Mouse (Mus musculus): ENCODE data around the gene Tnn.

DNA sequence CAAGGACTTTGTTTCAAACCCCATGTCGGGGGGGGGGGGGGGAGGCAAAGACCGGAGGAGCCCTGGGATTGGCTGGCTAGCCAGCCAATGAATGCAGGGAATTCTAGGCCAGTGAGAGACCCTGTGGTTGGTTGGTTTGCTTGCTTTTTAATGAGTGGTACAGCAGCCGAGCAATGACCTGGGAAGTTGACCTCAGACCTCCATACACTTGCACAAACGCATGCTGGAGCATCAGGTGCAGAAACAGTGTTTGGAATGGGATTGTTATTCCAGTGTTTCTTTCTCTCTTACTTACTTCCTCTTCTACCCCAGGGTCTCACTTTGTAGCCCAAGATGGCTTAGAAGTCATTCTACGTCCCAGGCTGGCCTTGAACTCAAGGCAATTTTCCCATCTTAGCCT is 13.2 kb upstream of the Tnn start:
- TF ChIP-seq CTCF (IDR thresholded peaks at IDR 0.05; ENCODE audit: borderline replicate concordance, insufficient read depth, low read depth, low read length) (no peak), POLR2A (IDR thresholded peaks at IDR 0.05; ENCODE audit: borderline replicate concordance, insufficient read depth, low read length) (no peak)
